Mouse (Mus musculus): Measurements from ENCODE around the gene Mvp. TPM values are rescaled to one million over a fixed set of nuclear protein-coding genes. Genes with fewer than 3 reads are reported as not detected.

Gene Mvp
- polyA plus RNA-seq, 1 experiment from 2014 or later: 5.3 TPM

DNA sequence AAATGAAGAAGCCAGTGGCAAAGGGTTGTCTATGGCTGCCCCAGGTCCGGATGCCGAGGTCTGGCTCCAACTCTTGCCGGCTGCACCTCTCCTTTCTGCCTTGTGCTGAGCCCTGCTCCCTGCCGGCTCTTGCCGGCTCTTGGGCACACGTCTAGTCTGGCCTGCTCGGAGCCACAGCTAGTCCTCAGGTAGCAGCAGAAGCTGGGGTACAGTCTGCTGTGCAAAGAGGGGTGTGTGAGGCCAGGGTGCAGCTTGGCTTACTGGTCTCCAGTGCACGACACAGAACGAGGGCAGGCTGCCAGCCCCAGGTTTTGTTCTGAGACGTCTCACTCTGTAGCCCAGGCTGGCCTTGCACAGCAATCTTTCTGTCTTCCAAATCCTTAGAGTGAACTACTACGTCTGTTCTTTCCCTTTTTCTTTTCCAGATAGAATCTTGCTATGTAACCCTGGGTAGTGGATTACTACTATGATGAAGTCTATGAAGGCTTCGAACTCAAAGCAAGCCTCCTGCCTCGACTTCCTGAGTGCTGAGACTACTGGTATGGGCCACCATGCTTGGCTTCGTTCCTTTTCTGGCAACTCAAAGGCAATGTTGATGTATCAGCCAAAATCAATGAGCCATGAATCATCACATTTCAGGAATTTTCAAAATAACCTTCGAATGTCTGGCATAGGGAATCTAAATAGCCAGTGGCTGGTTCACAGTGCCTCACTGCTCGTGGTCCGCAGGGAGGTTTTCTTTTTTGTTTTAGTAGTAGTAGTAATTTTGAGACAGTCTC, 4.9 kb downstream of the Mvp start:
- H3K4me2 ChIP-seq: no peak overlapping the region
- H3K4me3 ChIP-seq: no peak overlapping the region
- no peak overlapping the region for H3K9ac ChIP-seq
- H3K27me3 ChIP-seq: no peaks in the 10 kb centered on the region
- no peaks in the 10 kb centered on the region for H3K9me3 ChIP-seq
- 81% methylated on average over 17 of the region's 17 CpGs for WGBS
- no peak for ATAC-seq (ENCODE audit: insufficient number of reproducible peaks, insufficient read depth, low FRiP score, low TSS enrichment, low read depth)
- H3K27ac ChIP-seq: no peak overlapping the region
- peaks cover 39% of the 10 kb centered on the region for H3K36me3 ChIP-seq
- H3K4me1 ChIP-seq: peaks cover 17% of the 10 kb centered on the region

DNA sequence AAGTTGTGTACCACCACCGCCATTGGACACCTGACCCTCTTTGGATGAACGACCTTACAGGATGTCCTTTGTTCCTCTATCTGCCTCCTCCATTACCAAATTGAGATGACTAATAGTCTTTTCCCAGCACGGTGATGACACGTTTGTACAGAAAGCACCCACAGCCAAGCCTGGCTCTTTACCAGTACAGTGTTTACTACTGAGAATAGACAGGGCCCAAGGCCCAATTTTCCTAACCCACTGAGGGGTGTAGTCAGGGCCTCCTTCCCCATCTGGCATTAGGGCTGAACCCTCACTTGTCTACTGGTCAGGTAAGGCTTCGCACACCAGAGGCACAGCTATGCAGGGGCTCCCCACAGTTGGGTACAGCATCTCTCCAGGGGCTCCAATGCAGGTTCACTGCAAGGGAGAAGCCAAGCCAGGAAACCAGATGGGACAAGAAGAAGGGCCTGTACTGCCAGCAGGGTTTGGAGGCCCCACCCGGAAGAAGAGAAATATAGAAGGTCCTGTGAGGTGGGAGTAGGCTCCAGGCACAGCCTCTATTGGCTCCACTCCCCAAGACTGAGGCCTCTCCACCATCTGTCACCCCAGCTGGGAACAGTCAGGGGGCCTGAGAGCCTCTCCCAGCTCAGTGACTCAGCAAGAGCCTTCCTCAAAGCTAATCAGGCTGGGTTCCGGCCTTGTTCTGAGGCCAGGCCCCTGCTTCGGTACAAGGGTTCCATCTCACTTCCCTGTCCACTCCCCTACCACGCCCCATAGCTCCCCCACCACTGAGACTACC, 6.0 kb downstream of the Mvp start:
- H3K27me3 ChIP-seq: no peaks in the 10 kb centered on the region
- 70% methylated on average over 9 of the region's 9 CpGs for WGBS
- peak overlapping the region; percentile 22; the same call in 1 of the 2 replicates for H3K27ac ChIP-seq
- H3K4me3 ChIP-seq: no peak overlapping the region
- H3K36me3 ChIP-seq: peaks cover 28% of the 10 kb centered on the region
- H3K9me3 ChIP-seq: no peaks in the 10 kb centered on the region
- peak overlapping the region; percentile 40; the same call in 1 of the 2 replicates for H3K9ac ChIP-seq
- peaks cover 12% of the 10 kb centered on the region for H3K4me1 ChIP-seq
- no peak overlapping the region for H3K4me2 ChIP-seq
- ATAC-seq (ENCODE audit: insufficient number of reproducible peaks, insufficient read depth, low FRiP score, low TSS enrichment, low read depth): 0 out of 2 replicates have a peak, but pooled peaks have one; percentile 35

DNA sequence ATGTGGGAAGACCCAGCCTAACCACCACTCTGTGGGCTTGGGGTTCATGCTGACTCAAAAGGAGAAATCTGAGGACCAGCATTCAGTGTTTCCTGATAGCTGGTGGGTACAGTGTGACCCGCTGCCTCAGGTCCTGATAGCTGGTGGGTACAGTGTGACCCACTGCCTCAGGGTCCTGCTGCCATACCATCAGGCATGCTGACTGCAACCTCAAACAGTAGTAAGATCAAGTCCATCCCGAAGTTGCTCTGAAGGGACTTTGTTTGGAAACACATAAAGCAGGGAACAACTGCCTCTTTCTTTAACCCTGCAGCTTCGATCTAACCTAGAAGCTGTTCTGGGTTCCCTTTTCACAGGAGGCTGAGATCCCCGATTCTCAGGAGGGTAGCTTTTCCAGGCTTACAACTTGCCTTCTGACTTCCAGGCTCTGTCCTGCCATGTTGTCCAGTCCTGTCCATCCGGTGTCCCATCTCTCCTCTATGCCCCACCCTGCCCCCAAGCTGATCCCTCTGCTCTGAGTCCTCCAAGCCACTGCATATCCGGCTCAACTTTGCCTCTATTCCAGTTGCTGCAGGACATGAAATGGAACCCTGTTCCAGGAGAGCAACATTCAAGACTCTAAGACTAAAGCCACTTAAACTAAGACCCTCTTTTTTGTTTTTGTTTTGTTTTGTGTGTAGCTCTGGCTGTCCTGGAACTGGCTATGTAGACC, 7.0 kb downstream of the Mvp start:
- Histone ChIP-seq H3K9me3 (no peaks in the 10 kb centered on the region), H3K27ac (no peak overlapping the region), H3K27me3 (no peaks in the 10 kb centered on the region), H3K4me1 (peaks cover 12% of the 10 kb centered on the region), H3K36me3 (peaks cover 19% of the 10 kb centered on the region), H3K4me2 (no peak overlapping the region), H3K4me3 (no peak overlapping the region), H3K9ac (0 out of 2 replicates have a peak overlapping the region, but pooled peaks have one; percentile 27)
- ATAC-seq (ENCODE audit: insufficient number of reproducible peaks, insufficient read depth, low FRiP score, low TSS enrichment, low read depth): no peak
- WGBS: 73% methylated on average over 6 of the region's 6 CpGs

DNA sequence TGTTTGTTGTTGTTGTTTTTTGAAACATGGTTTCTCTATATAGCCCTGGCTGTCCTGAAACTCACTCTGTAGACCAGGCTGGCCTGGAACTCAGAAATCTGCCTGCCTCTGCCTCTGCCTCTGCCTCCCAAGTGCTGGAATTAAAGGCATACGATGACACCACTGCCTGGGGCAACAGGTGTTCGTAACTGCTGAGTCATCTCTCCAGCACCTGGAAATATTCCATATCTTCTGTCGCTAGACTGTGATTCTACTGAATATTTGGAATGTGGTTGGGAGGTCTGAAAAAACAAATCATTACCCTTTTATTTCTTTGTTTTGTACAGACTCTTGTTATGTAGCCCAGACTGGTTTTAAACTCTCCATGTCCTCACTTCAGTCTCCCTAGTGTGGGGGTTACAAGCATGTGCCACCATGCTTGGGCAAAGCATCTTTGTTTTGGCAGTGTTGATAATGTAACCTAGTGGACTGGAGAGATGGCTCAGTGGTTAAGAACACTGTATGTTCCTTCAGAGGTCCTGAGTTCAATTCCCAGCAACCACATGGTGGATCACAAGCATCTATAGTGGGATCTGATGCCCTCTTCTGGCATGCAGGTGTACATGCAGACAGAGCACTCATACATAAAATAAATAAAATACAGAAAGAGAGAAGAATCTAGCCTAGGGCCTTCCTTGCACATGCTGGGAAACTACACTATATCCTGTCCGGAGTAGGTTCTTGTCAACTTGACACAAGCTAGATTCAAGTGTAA, 10.1 kb downstream of the Mvp start:
- Histone ChIP-seq H3K27ac (no peak overlapping the region), H3K27me3 (no peaks in the 10 kb centered on the region), H3K9me3 (no peaks in the 10 kb centered on the region), H3K4me1 (peaks cover 12% of the 10 kb centered on the region), H3K9ac (no peak overlapping the region), H3K4me2 (no peak overlapping the region), H3K36me3 (no peaks in the 10 kb centered on the region), H3K4me3 (no peak overlapping the region)
- ATAC-seq (ENCODE audit: insufficient number of reproducible peaks, insufficient read depth, low FRiP score, low TSS enrichment, low read depth): no peak
- WGBS: 87% methylated on average over 4 of the region's 4 CpGs

DNA sequence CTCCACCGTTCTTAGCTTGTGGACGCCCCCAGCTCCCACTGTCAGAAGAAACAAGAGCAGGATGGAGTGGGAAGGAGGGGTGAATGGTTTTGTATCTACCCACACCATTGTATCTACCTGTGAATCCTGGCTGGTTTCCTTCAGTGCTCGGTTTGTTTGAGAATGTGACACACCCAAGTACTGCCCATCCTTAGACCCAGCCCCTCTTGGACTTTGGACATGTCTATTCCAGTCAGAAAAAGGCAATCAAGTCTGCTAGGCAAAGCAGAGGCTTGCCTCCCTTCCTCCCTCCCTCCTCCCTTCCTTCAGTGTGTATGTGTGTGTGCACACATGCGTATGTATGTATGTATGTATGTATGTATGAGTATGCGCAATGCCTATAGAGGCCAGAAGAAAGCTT, 10.8 kb downstream of the Mvp start:
- Histone ChIP-seq H3K9ac (no peak overlapping the region), H3K4me1 (peaks cover 8% of the 10 kb centered on the region), H3K36me3 (no peaks in the 10 kb centered on the region), H3K4me2 (no peak overlapping the region), H3K27me3 (no peaks in the 10 kb centered on the region), H3K27ac (no peak overlapping the region), H3K9me3 (no peaks in the 10 kb centered on the region), H3K4me3 (no peak overlapping the region)
- WGBS: 89% methylated on average over 5 of the region's 5 CpGs
- no peak for ATAC-seq (ENCODE audit: insufficient number of reproducible peaks, insufficient read depth, low FRiP score, low TSS enrichment, low read depth)

DNA sequence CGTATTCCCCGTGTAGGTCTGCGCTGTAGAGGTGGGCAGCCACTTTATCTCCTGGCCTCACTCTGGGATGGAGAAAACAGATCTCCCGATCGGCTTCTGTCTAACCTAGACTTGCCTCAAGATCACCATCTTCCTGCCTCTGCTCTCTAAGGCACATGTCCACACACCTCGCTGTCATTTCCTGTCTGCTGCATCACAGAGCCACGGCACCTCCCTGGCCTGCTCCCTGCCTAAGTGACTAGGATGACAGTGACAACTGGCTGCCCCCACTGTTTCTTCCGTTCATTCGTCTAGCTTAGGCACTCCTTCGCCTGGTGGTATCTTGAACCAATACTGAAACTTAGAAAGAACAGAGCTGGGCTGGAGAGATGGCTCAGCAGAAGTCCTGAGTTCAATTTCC, 14.9 kb downstream of the Mvp start:
- Histone ChIP-seq H3K36me3 (no peaks in the 10 kb centered on the region), H3K4me3 (no peak overlapping the region), H3K27me3 (no peaks in the 10 kb centered on the region), H3K27ac (no peak overlapping the region), H3K4me2 (no peak overlapping the region), H3K9me3 (no peaks in the 10 kb centered on the region), H3K4me1 (no peaks in the 10 kb centered on the region), H3K9ac (no peak overlapping the region)
- ATAC-seq (ENCODE audit: insufficient number of reproducible peaks, insufficient read depth, low FRiP score, low TSS enrichment, low read depth): no peak
- WGBS: 76% methylated on average over 10 of the region's 10 CpGs

DNA sequence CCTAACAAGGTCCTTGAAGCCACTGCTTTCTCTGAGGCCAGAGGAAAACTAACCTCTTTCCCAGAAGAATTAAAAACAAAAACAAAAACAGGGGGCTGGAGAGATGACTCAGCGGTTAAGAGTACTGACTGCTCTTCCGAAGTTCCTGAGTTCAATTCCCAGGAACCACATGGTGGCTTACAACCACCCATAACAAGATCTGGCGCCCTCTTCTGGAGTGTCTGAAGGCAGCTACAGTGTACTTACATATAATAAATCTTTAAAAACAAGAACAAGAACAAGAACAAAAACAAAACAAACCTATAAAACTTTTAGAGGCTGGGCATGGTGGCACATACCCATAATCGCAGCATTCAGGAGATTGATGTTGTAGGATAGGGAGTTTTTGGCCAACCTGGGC, 18.0 kb downstream of the Mvp start:
- Histone ChIP-seq H3K36me3 (no peaks in the 10 kb centered on the region), H3K4me2 (no peak overlapping the region), H3K4me1 (no peaks in the 10 kb centered on the region), H3K9ac (no peak overlapping the region), H3K27ac (no peak overlapping the region), H3K4me3 (no peak overlapping the region), H3K9me3 (no peaks in the 10 kb centered on the region), H3K27me3 (no peaks in the 10 kb centered on the region)
- WGBS: 76% methylated on average over 4 of the region's 4 CpGs
- ATAC-seq (ENCODE audit: insufficient number of reproducible peaks, insufficient read depth, low FRiP score, low TSS enrichment, low read depth): no peak

DNA sequence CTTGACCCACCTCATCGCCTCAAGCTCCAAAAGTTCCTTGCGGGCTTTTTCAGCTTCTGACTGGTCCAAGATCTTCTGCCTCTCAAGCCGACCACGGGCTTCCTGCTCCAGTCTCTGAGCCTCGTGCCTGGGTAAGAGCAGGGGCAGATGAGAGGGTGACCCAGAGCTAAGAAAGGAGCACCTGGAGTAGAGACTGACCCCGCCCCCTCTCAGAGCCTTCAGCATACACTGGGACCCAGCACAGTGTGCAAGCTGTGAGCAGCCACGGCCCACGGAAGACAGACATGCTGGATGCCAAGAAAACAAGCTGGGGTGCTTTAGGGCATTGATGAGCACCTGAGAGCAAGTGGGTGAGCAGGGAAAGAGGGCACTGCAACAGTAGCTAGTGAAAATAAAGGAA, 25.6 kb downstream of the Mvp start:
- Histone ChIP-seq H3K4me1 (no peaks in the 10 kb centered on the region), H3K27me3 (no peaks in the 10 kb centered on the region), H3K4me2 (no peak overlapping the region), H3K36me3 (no peaks in the 10 kb centered on the region), H3K27ac (no peak overlapping the region), H3K9me3 (no peaks in the 10 kb centered on the region), H3K4me3 (no peak overlapping the region), H3K9ac (no peak overlapping the region)
- no peak for ATAC-seq (ENCODE audit: insufficient number of reproducible peaks, insufficient read depth, low FRiP score, low TSS enrichment, low read depth)
- 75% methylated on average over 8 of the region's 8 CpGs for WGBS

DNA sequence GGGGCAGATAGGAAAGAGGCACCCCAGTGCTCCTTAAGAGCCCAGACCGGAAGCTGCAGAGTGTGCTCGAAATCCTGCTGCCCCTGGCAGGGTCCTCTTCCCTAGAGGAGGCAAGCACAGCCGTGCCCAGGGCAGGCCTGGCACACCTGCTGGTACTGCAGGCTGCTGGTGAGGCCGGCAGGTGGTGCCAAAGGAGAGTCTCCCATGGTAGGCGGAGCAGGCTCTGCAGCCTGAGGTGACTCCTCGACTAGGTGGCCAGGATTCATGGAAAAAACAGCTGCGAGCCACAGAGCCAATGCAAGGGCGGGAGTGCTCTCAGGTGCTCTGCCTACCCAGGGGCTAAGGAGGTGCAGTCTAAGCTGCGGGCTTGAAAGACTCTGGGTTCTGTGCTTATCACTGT, 28.1 kb downstream of the Mvp start:
- no peak overlapping the region for H3K9ac ChIP-seq
- WGBS: 35% methylated on average over 9 of the region's 9 CpGs
- H3K4me1 ChIP-seq: no peaks in the 10 kb centered on the region
- H3K9me3 ChIP-seq: no peaks in the 10 kb centered on the region
- ATAC-seq (ENCODE audit: insufficient number of reproducible peaks, insufficient read depth, low FRiP score, low TSS enrichment, low read depth): 0 out of 2 replicates have a peak, but pooled peaks have one; percentile 43
- H3K36me3 ChIP-seq: peaks cover 4% of the 10 kb centered on the region; the same call in 1 of the 2 replicates
- H3K4me2 ChIP-seq: no peak overlapping the region
- H3K27me3 ChIP-seq: no peaks in the 10 kb centered on the region
- no peak overlapping the region for H3K4me3 ChIP-seq
- H3K27ac ChIP-seq: no peak overlapping the region

DNA sequence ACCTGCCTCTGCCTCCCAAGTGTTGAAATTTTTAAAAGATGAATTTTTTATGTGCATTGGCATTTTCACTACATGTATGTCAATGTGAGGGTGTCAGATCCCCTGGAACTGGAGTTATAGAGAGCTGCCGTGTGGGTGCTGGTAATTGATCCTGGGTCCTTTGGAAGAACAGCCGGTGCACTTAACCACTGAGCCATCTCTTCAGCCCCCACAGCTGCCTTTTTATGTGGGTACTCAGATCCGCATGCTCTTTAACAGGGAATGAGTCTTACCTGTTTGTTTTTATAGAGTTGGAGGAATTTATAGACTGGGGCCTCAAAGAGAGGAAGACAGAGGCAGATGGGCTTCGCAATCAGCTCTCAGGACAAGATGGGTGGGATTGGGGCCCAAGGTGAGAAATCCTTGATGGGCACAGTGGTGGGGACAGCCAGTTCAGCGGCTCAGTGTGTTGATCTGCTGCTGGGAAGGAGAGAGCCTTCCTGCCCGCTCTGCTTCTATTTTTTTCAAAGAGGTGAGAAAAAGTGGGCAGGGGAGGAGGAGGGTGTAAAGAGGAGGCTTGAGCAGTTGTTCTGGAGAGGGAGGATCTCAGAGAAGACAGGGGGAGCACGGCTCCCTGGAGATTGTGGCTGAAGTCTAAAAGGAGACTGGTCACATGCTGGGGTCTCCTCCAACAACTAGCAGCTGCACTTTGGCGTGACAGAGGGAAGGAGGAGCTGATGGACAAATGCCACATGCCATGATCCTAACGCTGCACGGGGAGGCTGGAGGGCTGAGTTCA, 29.6 kb downstream of the Mvp start:
- Histone ChIP-seq H3K27me3 (no peaks in the 10 kb centered on the region), H3K4me2 (no peak overlapping the region), H3K9me3 (no peaks in the 10 kb centered on the region), H3K4me1 (no peaks in the 10 kb centered on the region), H3K36me3 (peaks cover 17% of the 10 kb centered on the region), H3K4me3 (no peak overlapping the region), H3K27ac (no peak overlapping the region), H3K9ac (no peak overlapping the region)
- 67% methylated on average over 10 of the region's 10 CpGs for WGBS
- ATAC-seq (ENCODE audit: insufficient number of reproducible peaks, insufficient read depth, low FRiP score, low TSS enrichment, low read depth): no peak
